Mouse (Mus musculus) hindbrain, embryonic 14.5 days (tissue): ENCODE results near the gene Zfp777. TPM values are rescaled to one million over a fixed set of nuclear protein-coding genes. Genes with fewer than 3 reads are reported as not detected.

Experiments used
- ATAC-seq: fragments of 200-750 bp; cut with Nextera tagmentation; 2 replicates; pipeline ENCODE4 v1.8.0; 2017; ENCODE audit warnings: moderate number of reproducible peaks, mild to moderate bottlenecking, moderate TSS enrichment, moderate library complexity; ENCODE audit not compliant: low FRiP score
- DNase-seq: peaks from one replicate; pipeline ENCODE4 v3.0.0-alpha.2; 2015; ENCODE audit warnings: low spot score
- H3K27ac ChIP-seq: fragments of 300-500 bp; sonication (generic); 2 replicates; pipeline ENCODE4 v1.5.1; 2014; ENCODE audit warnings: mild to moderate bottlenecking, moderate library complexity
- H3K27me3 ChIP-seq: fragments of 300-500 bp; sonication (generic); 2 replicates; pipeline ENCODE4 v1.6.1; 2014; ENCODE audit warnings: mild to moderate bottlenecking, low read length, mixed read lengths; ENCODE audit not compliant: control insufficient read depth, insufficient read depth
- H3K36me3 ChIP-seq: fragments of 300-500 bp; sonication (generic); replicated peaks from 2 replicates; pipeline ENCODE4 v1.6.1; 2014; ENCODE audit not compliant: control insufficient read depth, insufficient read depth
- H3K4me1 ChIP-seq: fragments of 300-500 bp; sonication (generic); replicated peaks from 2 replicates; pipeline ENCODE4 v1.6.1; 2014; ENCODE audit warnings: antibody characterized with exemption, low read length, mixed read lengths; ENCODE audit not compliant: control insufficient read depth, insufficient read depth
- H3K4me2 ChIP-seq: fragments of 300-500 bp; sonication (generic); replicated peaks from 2 replicates; pipeline ENCODE4 v1.6.1; 2014; ENCODE audit warnings: mild to moderate bottlenecking, moderate library complexity
- H3K4me3 ChIP-seq: fragments of 300-500 bp; sonication (generic); replicated peaks from 2 replicates; pipeline ENCODE4 v1.5.1; 2014; ENCODE audit warnings: mild to moderate bottlenecking, low read length
- H3K9ac ChIP-seq: fragments of 300-500 bp; sonication (generic); 2 replicates; pipeline ENCODE4 v1.6.1; 2014
- H3K9me3 ChIP-seq: fragments of 300-500 bp; sonication (generic); 2 replicates; pipeline ENCODE4 v1.6.1; 2016; ENCODE audit warnings: low read length; ENCODE audit not compliant: control insufficient read depth
- WGBS: fragments of 180-500 bp; shearing (Covaris S2); extraction: QIAGEN DNeasy Blood & Tissue Kit; methylation state at CpG from one replicate; pipeline ENCODE4 v1.1.7; 2014; 5-methylcytosine and 5-hydroxymethylcytosine counted together
- polyA plus RNA-seq: library from polyadenylated mRNA; unstranded; fragments of >200 nt; fragmentation: Nextera tagmentation; extraction: Ambion mirVana; gene quantifications from 2 replicates; pipeline ENCODE4 v1.2.1, GENCODE M21; 2014

The Zfp777 gene
- polyA plus RNA-seq, 1 experiment from 2014 or later, result 12.7 TPM

GRCm38 (mm10) chr6:48047450-48048351, 1.0 kb downstream of the Zfp777 start:
- no peaks in the 10 kb centered on the region for H3K27me3 ChIP-seq
- peak; percentile 61 for ATAC-seq
- under 1% methylated on average over 122 of the region's 150 CpGs for WGBS

GRCm38 (mm10) chr6:48047114-48047449, 1.6 kb downstream of the Zfp777 start:
- peak; percentile 1; the same call in 1 of the 2 replicates for ATAC-seq
- peak overlapping the region; percentile 92 for H3K27ac ChIP-seq
- peaks cover 29% of the 10 kb centered on the region for H3K36me3 ChIP-seq
- peak overlapping the region; percentile 75 for H3K4me3 ChIP-seq
- peak overlapping the region; percentile 79 for H3K4me2 ChIP-seq
- H3K9ac ChIP-seq, result peak overlapping the region; percentile 88
- no peaks in the 10 kb centered on the region for H3K27me3 ChIP-seq
- DNase-seq, result peak; percentile 43
- 9% methylated on average over 12 of the region's 12 CpGs for WGBS
- H3K9me3 ChIP-seq, result no peaks in the 10 kb centered on the region
- H3K4me1 ChIP-seq, result peaks cover 4% of the 10 kb centered on the region; the same call in 1 of the 2 replicates

More at GRCm38 (mm10) chr6:48047450-48048351, 1.0 kb downstream of the Zfp777 start:
- peak overlapping the region; percentile 92 for H3K27ac ChIP-seq
- peaks cover 4% of the 10 kb centered on the region; the same call in 1 of the 2 replicates for H3K4me1 ChIP-seq
- H3K4me3 ChIP-seq, result peak overlapping the region; percentile 75
- H3K9ac ChIP-seq, result peak overlapping the region; percentile 88
- H3K36me3 ChIP-seq, result peaks cover 24% of the 10 kb centered on the region
- peak overlapping the region; percentile 79 for H3K4me2 ChIP-seq
- no peaks in the 10 kb centered on the region for H3K9me3 ChIP-seq
- DNase-seq, result peak; percentile 36

GRCm38 (mm10) chr6:48032661-48033060, 16.1 kb downstream of the Zfp777 start:
- H3K9ac ChIP-seq, result no peak overlapping the region
- H3K27ac ChIP-seq, result no peak overlapping the region
- no peak for ATAC-seq
- H3K36me3 ChIP-seq, result peaks cover 96% of the 10 kb centered on the region
- H3K4me3 ChIP-seq, result no peak overlapping the region
- H3K4me2 ChIP-seq, result no peak overlapping the region
- no peak for DNase-seq
- H3K4me1 ChIP-seq, result no peaks in the 10 kb centered on the region
- H3K9me3 ChIP-seq, result no peaks in the 10 kb centered on the region
- H3K27me3 ChIP-seq, result no peaks in the 10 kb centered on the region

GRCm38 (mm10) chr6:48025905-48026660, 22.6 kb downstream of the Zfp777 start:
- DNase-seq, result no peak
- Histone ChIP-seq H3K27ac (no peak overlapping the region), H3K4me1 (no peaks in the 10 kb centered on the region), H3K27me3 (no peaks in the 10 kb centered on the region), H3K9me3 (peaks cover 16% of the 10 kb centered on the region), H3K4me2 (no peak overlapping the region), H3K4me3 (no peak overlapping the region), H3K36me3 (peaks cover 81% of the 10 kb centered on the region), H3K9ac (no peak overlapping the region)
- WGBS, result 84% methylated on average over 10 of the region's 10 CpGs
- no peak for ATAC-seq

GRCm38 (mm10) chr6:48024994-48025345, 23.7 kb downstream of the Zfp777 start:
- H3K9ac ChIP-seq, result no peak overlapping the region
- H3K4me1 ChIP-seq, result no peaks in the 10 kb centered on the region
- H3K27me3 ChIP-seq, result no peaks in the 10 kb centered on the region
- ATAC-seq, result peak; percentile 31; the same call in 1 of the 2 replicates
- H3K9me3 ChIP-seq, result peaks cover 16% of the 10 kb centered on the region
- WGBS, result 67% methylated on average over 21 of the region's 21 CpGs
- peak overlapping the region; percentile 12 for H3K4me2 ChIP-seq
- 0 out of 2 replicates have a peak overlapping the region, but pooled peaks have one; percentile 1 for H3K4me3 ChIP-seq
- H3K36me3 ChIP-seq, result peaks cover 69% of the 10 kb centered on the region
- H3K27ac ChIP-seq, result no peak overlapping the region
- no peak for DNase-seq

- Histone ChIP-seq H3K4me3 (peak overlapping the region; percentile 1; the same call in 1 of the 2 replicates), H3K4me2 (peak overlapping the region; percentile 12; the same call in 1 of the 2 replicates), H3K36me3 (peaks cover 66% of the 10 kb centered on the region), H3K27ac (no peak overlapping the region), H3K9me3 (peaks cover 16% of the 10 kb centered on the region), H3K9ac (no peak overlapping the region), H3K4me1 (no peaks in the 10 kb centered on the region), H3K27me3 (no peaks in the 10 kb centered on the region)
- DNase-seq (no peak), ATAC-seq (peak; percentile 71; the same call in 1 of the 2 replicates)
- WGBS, result 74% methylated on average over 43 of the region's 43 CpGs
These were observed 24.2 kb downstream of the Zfp777 start for GRCm38 (mm10) chr6:48024330-48024993.

- Histone ChIP-seq H3K4me2 (no peak overlapping the region), H3K27me3 (no peaks in the 10 kb centered on the region), H3K36me3 (peaks cover 62% of the 10 kb centered on the region), H3K4me1 (no peaks in the 10 kb centered on the region), H3K27ac (no peak overlapping the region), H3K9ac (no peak overlapping the region), H3K9me3 (peaks cover 16% of the 10 kb centered on the region), H3K4me3 (no peak overlapping the region)
- no peak for DNase-seq
- no peak for ATAC-seq
- WGBS, result 83% methylated on average over 2 of the region's 2 CpGs
These were observed 26.0 kb downstream of the Zfp777 start for GRCm38 (mm10) chr6:48022672-48023071.

GRCm38 (mm10) chr6:48021678-48022077, 27.0 kb downstream of the Zfp777 start:
- H3K27me3 ChIP-seq, result no peaks in the 10 kb centered on the region
- peaks cover 16% of the 10 kb centered on the region for H3K9me3 ChIP-seq
- ATAC-seq (no peak), DNase-seq (no peak)
- H3K9ac ChIP-seq, result no peak overlapping the region
- H3K4me3 ChIP-seq, result no peak overlapping the region
- no peak overlapping the region for H3K27ac ChIP-seq
- H3K4me2 ChIP-seq, result no peak overlapping the region
- H3K36me3 ChIP-seq, result peaks cover 52% of the 10 kb centered on the region
- H3K4me1 ChIP-seq, result no peaks in the 10 kb centered on the region
- WGBS, result 85% methylated on average over 1 of the region's 1 CpGs

GRCm38 (mm10) chr6:48020006-48020405, 28.7 kb downstream of the Zfp777 start:
- no peak for ATAC-seq
- no peaks in the 10 kb centered on the region for H3K27me3 ChIP-seq

More at GRCm38 (mm10) chr6:48020006-48020405, 28.7 kb downstream of the Zfp777 start:
- H3K4me1 ChIP-seq, result peaks cover 3% of the 10 kb centered on the region; the same call in 1 of the 2 replicates
- peaks cover 10% of the 10 kb centered on the region for H3K9me3 ChIP-seq
- peaks cover 35% of the 10 kb centered on the region for H3K36me3 ChIP-seq
- H3K27ac ChIP-seq, result no peak overlapping the region
- 70% methylated on average over 2 of the region's 2 CpGs for WGBS
- no peak overlapping the region for H3K4me2 ChIP-seq
- no peak for DNase-seq
- H3K9ac ChIP-seq, result no peak overlapping the region
- no peak overlapping the region for H3K4me3 ChIP-seq
